Mouse (Mus musculus): Measurements from ENCODE around the gene Upk3b. TPM values are rescaled to one million over a fixed set of nuclear protein-coding genes. Genes with fewer than 3 reads are reported as not detected.

The Upk3b gene
- polyA plus RNA-seq, 1 experiment from 2014 or later, result not detected

GRCm38 (mm10) chr5:136076284-136076683 is 38.0 kb downstream of the Upk3b start:
- Histone ChIP-seq H3K4me3 (ENCODE audit: low read depth, low read length) (no peak overlapping the region), H3K9me3 (replicated peaks; ENCODE audit: control insufficient read depth, low read length) (no peaks in the 10 kb centered on the region), H3K27ac (ENCODE audit: low read depth, low read length) (no peak overlapping the region), H3K4me1 (ENCODE audit: control insufficient read depth, insufficient read depth, low read length) (peaks cover 2% of the 10 kb centered on the region; the same call in 1 of the 2 replicates), H3K4me2 (ENCODE audit: low read length) (no peak overlapping the region), H3K9ac (ENCODE audit: low read length) (no peak overlapping the region), H3K36me3 (ENCODE audit: control insufficient read depth, insufficient read depth, low read length) (no peaks in the 10 kb centered on the region), H3K27me3 (replicated peaks; ENCODE audit: control insufficient read depth, insufficient read depth, low read length) (no peaks in the 10 kb centered on the region)
- 32% methylated on average over 7 of the region's 7 CpGs for WGBS
- peak; percentile 62 for DNase-seq (ENCODE audit: low spot score)
- ATAC-seq, result 0 out of 2 replicates have a peak, but pooled peaks have one; percentile 4

- Histone ChIP-seq H3K27ac (ENCODE audit: low read depth, low read length) (no peak overlapping the region), H3K4me1 (ENCODE audit: control insufficient read depth, insufficient read depth, low read length) (peaks cover 2% of the 10 kb centered on the region; the same call in 1 of the 2 replicates), H3K4me3 (ENCODE audit: low read depth, low read length) (no peak overlapping the region), H3K4me2 (ENCODE audit: low read length) (no peak overlapping the region), H3K9me3 (replicated peaks; ENCODE audit: control insufficient read depth, low read length) (no peaks in the 10 kb centered on the region), H3K9ac (ENCODE audit: low read length) (no peak overlapping the region), H3K36me3 (ENCODE audit: control insufficient read depth, insufficient read depth, low read length) (no peaks in the 10 kb centered on the region), H3K27me3 (replicated peaks; ENCODE audit: control insufficient read depth, insufficient read depth, low read length) (no peaks in the 10 kb centered on the region)
- DNase-seq (ENCODE audit: low spot score) (no peak), ATAC-seq (no peak)
- 87% methylated on average over 9 of the region's 9 CpGs for WGBS
Observed at GRCm38 (mm10) chr5:136077001-136077550, 38.8 kb downstream of the Upk3b start.

- Histone ChIP-seq H3K9ac (ENCODE audit: low read length) (no peak overlapping the region), H3K4me3 (ENCODE audit: low read depth, low read length) (no peak overlapping the region), H3K9me3 (replicated peaks; ENCODE audit: control insufficient read depth, low read length) (no peaks in the 10 kb centered on the region), H3K4me2 (ENCODE audit: low read length) (no peak overlapping the region), H3K27me3 (replicated peaks; ENCODE audit: control insufficient read depth, insufficient read depth, low read length) (no peaks in the 10 kb centered on the region), H3K36me3 (ENCODE audit: control insufficient read depth, insufficient read depth, low read length) (no peaks in the 10 kb centered on the region), H3K27ac (ENCODE audit: low read depth, low read length) (no peak overlapping the region), H3K4me1 (ENCODE audit: control insufficient read depth, insufficient read depth, low read length) (peaks cover 2% of the 10 kb centered on the region; the same call in 1 of the 2 replicates)
- DNase-seq (ENCODE audit: low spot score) (no peak), ATAC-seq (no peak)
- WGBS, result 94% methylated on average over 5 of the region's 5 CpGs
Observed at GRCm38 (mm10) chr5:136078136-136078535, 39.8 kb downstream of the Upk3b start.

- peaks cover 7% of the 10 kb centered on the region; the same call in 1 of the 2 replicates for H3K4me1 ChIP-seq (ENCODE audit: control insufficient read depth, insufficient read depth, low read length)
- ATAC-seq, result no peak
- whole genome bisulfite sequencing, result 80% methylated on average over 4 of the region's 4 CpGs
Observed at GRCm38 (mm10) chr5:136082345-136082744, 44.0 kb downstream of the Upk3b start.

GRCm38 (mm10) chr5:136083669-136084107 is 45.4 kb downstream of the Upk3b start, which contains the start of gene Rasa4:
Gene Rasa4 (plus strand): TSS chr5:136083916.
- peak within 1 kb of the TSS; percentile 50 for H3K4me3 ChIP-seq (ENCODE audit: low read depth, low read length)

More at GRCm38 (mm10) chr5:136082345-136082744, 44.0 kb downstream of the Upk3b start:
- Histone ChIP-seq H3K9ac (ENCODE audit: low read length) (no peak overlapping the region), H3K4me3 (ENCODE audit: low read depth, low read length) (no peak overlapping the region), H3K36me3 (ENCODE audit: control insufficient read depth, insufficient read depth, low read length) (no peaks in the 10 kb centered on the region), H3K27me3 (replicated peaks; ENCODE audit: control insufficient read depth, insufficient read depth, low read length) (no peaks in the 10 kb centered on the region), H3K9me3 (replicated peaks; ENCODE audit: control insufficient read depth, low read length) (no peaks in the 10 kb centered on the region), H3K27ac (ENCODE audit: low read depth, low read length) (no peak overlapping the region), H3K4me2 (ENCODE audit: low read length) (no peak overlapping the region)
- no peak for DNase-seq (ENCODE audit: low spot score)

GRCm38 (mm10) chr5:136084144-136084881 is 46.0 kb downstream of the Upk3b start:
- H3K4me2 ChIP-seq (ENCODE audit: low read length), result peak overlapping the region; percentile 89
- H3K4me3 ChIP-seq (ENCODE audit: low read depth, low read length), result peak overlapping the region; percentile 50
- ATAC-seq (peak; percentile 32), DNase-seq (ENCODE audit: low spot score) (no peak)
- no peaks in the 10 kb centered on the region for H3K9me3 ChIP-seq (replicated peaks; ENCODE audit: control insufficient read depth, low read length)
- H3K36me3 ChIP-seq (ENCODE audit: control insufficient read depth, insufficient read depth, low read length), result no peaks in the 10 kb centered on the region
- 3% methylated on average over 23 of the region's 23 CpGs for WGBS
- H3K9ac ChIP-seq (ENCODE audit: low read length), result peak overlapping the region; percentile 55
- H3K4me1 ChIP-seq (ENCODE audit: control insufficient read depth, insufficient read depth, low read length), result peaks cover 7% of the 10 kb centered on the region; the same call in 1 of the 2 replicates
- no peak overlapping the region for H3K27ac ChIP-seq (ENCODE audit: low read depth, low read length)
- no peaks in the 10 kb centered on the region for H3K27me3 ChIP-seq (replicated peaks; ENCODE audit: control insufficient read depth, insufficient read depth, low read length)

More at GRCm38 (mm10) chr5:136083669-136084107, 45.4 kb downstream of the Upk3b start, which contains the start of gene Rasa4:
- H3K27me3 ChIP-seq (replicated peaks; ENCODE audit: control insufficient read depth, insufficient read depth, low read length), result no peaks in the 10 kb centered on the region
- peaks cover 7% of the 10 kb centered on the region; the same call in 1 of the 2 replicates for H3K4me1 ChIP-seq (ENCODE audit: control insufficient read depth, insufficient read depth, low read length)
- H3K4me2 ChIP-seq (ENCODE audit: low read length), result peak within 1 kb of the TSS; percentile 89
- H3K9ac ChIP-seq (ENCODE audit: low read length), result peak within 1 kb of the TSS; percentile 55
- no peaks in the 10 kb centered on the region for H3K9me3 ChIP-seq (replicated peaks; ENCODE audit: control insufficient read depth, low read length)
- 0% methylated on average over 27 of the region's 28 CpGs for WGBS
- DNase-seq (ENCODE audit: low spot score) (peak; percentile 99), ATAC-seq (peak; percentile 99)
- H3K36me3 ChIP-seq (ENCODE audit: control insufficient read depth, insufficient read depth, low read length), result no peaks in the 10 kb centered on the region
- H3K27ac ChIP-seq (ENCODE audit: low read depth, low read length), result no peak within 1 kb of the TSS

- peaks cover 7% of the 10 kb centered on the region; the same call in 1 of the 2 replicates for H3K4me1 ChIP-seq (ENCODE audit: control insufficient read depth, insufficient read depth, low read length)
- no peak overlapping the region; the same call in 1 of the 2 replicates for H3K9ac ChIP-seq (ENCODE audit: low read length)
- DNase-seq (ENCODE audit: low spot score) (peak; percentile 59), ATAC-seq (no peak)
- H3K4me3 ChIP-seq (ENCODE audit: low read depth, low read length), result peak overlapping the region; percentile 50; the same call in 1 of the 2 replicates
- H3K27me3 ChIP-seq (replicated peaks; ENCODE audit: control insufficient read depth, insufficient read depth, low read length), result no peaks in the 10 kb centered on the region
- H3K9me3 ChIP-seq (replicated peaks; ENCODE audit: control insufficient read depth, low read length), result no peaks in the 10 kb centered on the region
- H3K27ac ChIP-seq (ENCODE audit: low read depth, low read length), result no peak overlapping the region
- peak overlapping the region; percentile 89 for H3K4me2 ChIP-seq (ENCODE audit: low read length)
- 5% methylated on average over 21 of the region's 21 CpGs for WGBS
- H3K36me3 ChIP-seq (ENCODE audit: control insufficient read depth, insufficient read depth, low read length), result no peaks in the 10 kb centered on the region
Observed at GRCm38 (mm10) chr5:136084891-136085651, 46.8 kb downstream of the Upk3b start.

GRCm38 (mm10) chr5:136086290-136086689 is 48.0 kb downstream of the Upk3b start:
- Histone ChIP-seq H3K9ac (ENCODE audit: low read length) (no peak overlapping the region), H3K9me3 (replicated peaks; ENCODE audit: control insufficient read depth, low read length) (no peaks in the 10 kb centered on the region), H3K4me2 (ENCODE audit: low read length) (no peak overlapping the region), H3K4me3 (ENCODE audit: low read depth, low read length) (no peak overlapping the region), H3K27ac (ENCODE audit: low read depth, low read length) (no peak overlapping the region), H3K36me3 (ENCODE audit: control insufficient read depth, insufficient read depth, low read length) (no peaks in the 10 kb centered on the region), H3K27me3 (replicated peaks; ENCODE audit: control insufficient read depth, insufficient read depth, low read length) (no peaks in the 10 kb centered on the region), H3K4me1 (ENCODE audit: control insufficient read depth, insufficient read depth, low read length) (peaks cover 7% of the 10 kb centered on the region; the same call in 1 of the 2 replicates)
- ATAC-seq (no peak), DNase-seq (ENCODE audit: low spot score) (no peak)
- WGBS, result 94% methylated on average over 8 of the region's 8 CpGs

All from forebrain, embryonic 14.5 days (tissue).